Mouse (Mus musculus): ENCODE data around the gene Vmn1r212. TPM values are rescaled to one million over a fixed set of nuclear protein-coding genes. Genes with fewer than 3 reads are reported as not detected.

Gene Vmn1r212
- not detected for total RNA-seq (2023)

DNA sequence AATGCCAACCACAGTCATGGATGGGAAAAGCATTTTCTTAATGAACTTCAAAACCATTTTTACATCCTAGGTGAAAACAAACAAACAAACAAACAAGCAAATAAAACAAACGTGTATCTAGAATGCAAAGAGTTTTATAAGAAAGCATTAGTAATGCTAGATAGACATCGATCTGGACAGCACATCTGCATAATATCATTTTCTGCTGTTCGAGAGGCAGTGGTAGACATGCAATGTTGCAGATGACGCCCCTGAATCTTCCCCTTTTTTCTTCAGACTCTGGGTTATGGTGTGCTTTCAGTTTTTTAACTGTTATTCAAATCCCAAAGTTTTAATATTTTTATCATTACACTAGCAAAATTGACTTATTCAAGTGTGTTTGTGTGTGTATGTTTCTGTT, at the start of gene Vmn1r212:
Vmn1r212 (minus strand) TSS at position 101 of the 400 bp plus-strand sequence.

DNA sequence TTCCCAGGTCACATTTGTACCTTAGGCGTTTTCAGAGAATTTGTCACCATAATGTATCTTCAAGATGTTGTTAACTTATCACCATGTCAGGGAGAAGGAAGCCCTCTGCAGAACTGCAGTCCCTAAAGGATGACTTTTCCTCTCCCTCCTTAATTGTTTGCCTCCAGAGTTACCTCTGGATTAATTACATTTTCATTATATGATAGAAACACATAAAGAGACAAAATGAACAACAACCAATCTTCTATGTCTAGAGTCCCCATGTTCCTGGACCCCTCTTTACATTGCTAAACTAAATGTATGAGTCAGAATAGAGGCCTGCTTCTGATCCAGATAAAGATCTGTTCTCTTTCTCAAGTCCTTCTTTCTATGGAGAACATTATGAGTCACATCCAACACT, 26.5 kb downstream of the Vmn1r212 start, which contains the start of gene Vmn1r211:
Vmn1r211 (minus strand) TSS at position 101 of the 400 bp plus-strand sequence.

Other genes starting within 250 kb of the Vmn1r212 start
- gene Vmn1r207-ps, start 154.6 kb downstream of the Vmn1r212 start, total RNA-seq (2023): not detected
- not detected for gene Vmn1r208, start 106.8 kb downstream of the Vmn1r212 start, total RNA-seq (2023)
- gene Vmn1r209, start 74.5 kb downstream of the Vmn1r212 start, total RNA-seq (2023): under 1 TPM in 1 of 2 experiments, not detected in 1; 0.15 TPM
- not detected for gene Vmn1r210, start 52.9 kb downstream of the Vmn1r212 start, total RNA-seq (2023)
- not detected for gene Vmn1r211, start 26.6 kb downstream of the Vmn1r212 start, total RNA-seq (2023)
- gene Vmn1r213, start 123.5 kb upstream of the Vmn1r212 start, total RNA-seq (2023): not detected
- gene Vmn1r214, start 146.2 kb upstream of the Vmn1r212 start, total RNA-seq (2023): not detected
- gene Vmn1r215, start 183.8 kb upstream of the Vmn1r212 start, total RNA-seq (2023): not detected
- not detected for gene Vmn1r217, start 234.0 kb upstream of the Vmn1r212 start, total RNA-seq (2023)
- not detected for gene Vmn1r218, start 248.9 kb upstream of the Vmn1r212 start, total RNA-seq (2023)